Mouse (Mus musculus): ENCODE data around the gene Nlk. TPM values are rescaled to one million over a fixed set of nuclear protein-coding genes. Genes with fewer than 3 reads are reported as not detected.
"Not testable (repeated sequence)": the region's sequence is repeated elsewhere in the genome, so short reads cannot be mapped to it uniquely, and the experiment has no call there.

The Nlk gene
- polyA plus RNA-seq, 1 experiment from 2014 or later: 30.0 TPM

- Histone ChIP-seq H3K4me3 (replicated peaks; ENCODE audit: low read depth, low read length) (no peak overlapping the region), H3K36me3 (ENCODE audit: control insufficient read depth, insufficient read depth, low read length) (no peaks in the 10 kb centered on the region; the same call in 1 of the 2 replicates), H3K4me2 (ENCODE audit: low read length) (no peak overlapping the region), H3K9me3 (ENCODE audit: control insufficient read depth, low read length) (no peaks in the 10 kb centered on the region), H3K9ac (replicated peaks; ENCODE audit: low read length) (no peak overlapping the region), H3K27me3 (ENCODE audit: control insufficient read depth, insufficient read depth, low read length) (no peaks in the 10 kb centered on the region), H3K27ac (replicated peaks; ENCODE audit: low read depth, low read length) (no peak overlapping the region), H3K4me1 (ENCODE audit: control insufficient read depth, insufficient read depth, low read length) (no peaks in the 10 kb centered on the region)
- no peak for DNase-seq
- no peak for ATAC-seq (ENCODE audit: low FRiP score, low TSS enrichment)
- WGBS: 96% methylated on average over 3 of the region's 3 CpGs
Measured at GRCm38 (mm10) chr11:78600496-78600895, 96.7 kb downstream of the Nlk start.

- Histone ChIP-seq H3K36me3 (ENCODE audit: control insufficient read depth, insufficient read depth, low read length) (no peaks in the 10 kb centered on the region; the same call in 1 of the 2 replicates), H3K4me3 (replicated peaks; ENCODE audit: low read depth, low read length) (no peak overlapping the region), H3K27ac (replicated peaks; ENCODE audit: low read depth, low read length) (no peak overlapping the region), H3K4me1 (ENCODE audit: control insufficient read depth, insufficient read depth, low read length) (no peaks in the 10 kb centered on the region), H3K4me2 (ENCODE audit: low read length) (no peak overlapping the region), H3K27me3 (ENCODE audit: control insufficient read depth, insufficient read depth, low read length) (no peaks in the 10 kb centered on the region), H3K9ac (replicated peaks; ENCODE audit: low read length) (no peak overlapping the region), H3K9me3 (ENCODE audit: control insufficient read depth, low read length) (no peaks in the 10 kb centered on the region)
- ATAC-seq (ENCODE audit: low FRiP score, low TSS enrichment) (no peak), DNase-seq (no peak)
- WGBS: 92% methylated on average over 4 of the region's 4 CpGs
Measured at GRCm38 (mm10) chr11:78600051-78600450, 97.1 kb downstream of the Nlk start.

- 86% methylated on average over 3 of the region's 3 CpGs for WGBS
Measured at GRCm38 (mm10) chr11:78598763-78599415, 98.3 kb downstream of the Nlk start.

GRCm38 (mm10) chr11:78596750-78597149 is 100.4 kb downstream of the Nlk start:
- DNase-seq (peak; percentile 56), ATAC-seq (ENCODE audit: low FRiP score, low TSS enrichment) (no peak)
- Histone ChIP-seq H3K27ac (replicated peaks; ENCODE audit: low read depth, low read length) (no peak overlapping the region), H3K4me2 (ENCODE audit: low read length) (no peak overlapping the region), H3K36me3 (ENCODE audit: control insufficient read depth, insufficient read depth, low read length) (peaks cover 4% of the 10 kb centered on the region; the same call in 1 of the 2 replicates), H3K4me3 (replicated peaks; ENCODE audit: low read depth, low read length) (no peak overlapping the region), H3K4me1 (ENCODE audit: control insufficient read depth, insufficient read depth, low read length) (no peaks in the 10 kb centered on the region), H3K9me3 (ENCODE audit: control insufficient read depth, low read length) (no peaks in the 10 kb centered on the region), H3K9ac (replicated peaks; ENCODE audit: low read length) (no peak overlapping the region), H3K27me3 (ENCODE audit: control insufficient read depth, insufficient read depth, low read length) (no peaks in the 10 kb centered on the region)

More at GRCm38 (mm10) chr11:78598763-78599415, 98.3 kb downstream of the Nlk start:
- no peak overlapping the region for H3K27ac ChIP-seq (replicated peaks; ENCODE audit: low read depth, low read length)
- no peak overlapping the region for H3K9ac ChIP-seq (replicated peaks; ENCODE audit: low read length)
- ATAC-seq (ENCODE audit: low FRiP score, low TSS enrichment) (no peak), DNase-seq (no peak)
- no peaks in the 10 kb centered on the region for H3K9me3 ChIP-seq (ENCODE audit: control insufficient read depth, low read length)
- H3K4me1 ChIP-seq (ENCODE audit: control insufficient read depth, insufficient read depth, low read length): no peaks in the 10 kb centered on the region
- H3K4me2 ChIP-seq (ENCODE audit: low read length): no peak overlapping the region
- H3K4me3 ChIP-seq (replicated peaks; ENCODE audit: low read depth, low read length): no peak overlapping the region
- H3K36me3 ChIP-seq (ENCODE audit: control insufficient read depth, insufficient read depth, low read length): peaks cover 4% of the 10 kb centered on the region; the same call in 1 of the 2 replicates
- H3K27me3 ChIP-seq (ENCODE audit: control insufficient read depth, insufficient read depth, low read length): no peaks in the 10 kb centered on the region

- ATAC-seq (ENCODE audit: low FRiP score, low TSS enrichment): no peak
- Histone ChIP-seq H3K27ac (replicated peaks; ENCODE audit: low read depth, low read length) (no peak overlapping the region), H3K36me3 (ENCODE audit: control insufficient read depth, insufficient read depth, low read length) (peaks cover 4% of the 10 kb centered on the region; the same call in 1 of the 2 replicates), H3K9ac (replicated peaks; ENCODE audit: low read length) (no peak overlapping the region), H3K27me3 (ENCODE audit: control insufficient read depth, insufficient read depth, low read length) (no peaks in the 10 kb centered on the region), H3K4me1 (ENCODE audit: control insufficient read depth, insufficient read depth, low read length) (no peaks in the 10 kb centered on the region), H3K4me3 (replicated peaks; ENCODE audit: low read depth, low read length) (no peak overlapping the region), H3K9me3 (ENCODE audit: control insufficient read depth, low read length) (no peaks in the 10 kb centered on the region), H3K4me2 (ENCODE audit: low read length) (no peak overlapping the region)
- no peak for DNase-seq
- WGBS: 96% methylated on average over 2 of the region's 2 CpGs
Measured at GRCm38 (mm10) chr11:78595773-78596172, 101.4 kb downstream of the Nlk start.

- Histone ChIP-seq H3K4me3 (replicated peaks; ENCODE audit: low read depth, low read length) (no peak overlapping the region), H3K9ac (replicated peaks; ENCODE audit: low read length) (no peak overlapping the region), H3K27ac (replicated peaks; ENCODE audit: low read depth, low read length) (no peak overlapping the region), H3K36me3 (ENCODE audit: control insufficient read depth, insufficient read depth, low read length) (peaks cover 4% of the 10 kb centered on the region; the same call in 1 of the 2 replicates), H3K4me2 (ENCODE audit: low read length) (no peak overlapping the region), H3K4me1 (ENCODE audit: control insufficient read depth, insufficient read depth, low read length) (no peaks in the 10 kb centered on the region), H3K27me3 (ENCODE audit: control insufficient read depth, insufficient read depth, low read length) (no peaks in the 10 kb centered on the region), H3K9me3 (ENCODE audit: control insufficient read depth, low read length) (no peaks in the 10 kb centered on the region)
- ATAC-seq (ENCODE audit: low FRiP score, low TSS enrichment) (no peak), DNase-seq (no peak)
- WGBS: 94% methylated on average over 6 of the region's 6 CpGs
Measured at GRCm38 (mm10) chr11:78594271-78594964, 102.8 kb downstream of the Nlk start.

- not testable (repeated sequence) for H3K4me2 ChIP-seq (ENCODE audit: low read length); H3K9me3 ChIP-seq (ENCODE audit: control insufficient read depth, low read length); H3K27ac ChIP-seq (replicated peaks; ENCODE audit: low read depth, low read length); H3K9ac ChIP-seq (replicated peaks; ENCODE audit: low read length); H3K27me3 ChIP-seq (ENCODE audit: control insufficient read depth, insufficient read depth, low read length); H3K4me1 ChIP-seq (ENCODE audit: control insufficient read depth, insufficient read depth, low read length); ATAC-seq (ENCODE audit: low FRiP score, low TSS enrichment); H3K4me3 ChIP-seq (replicated peaks; ENCODE audit: low read depth, low read length); DNase-seq
- WGBS: 100% methylated on average over 1 of the region's 1 CpGs
- peaks cover 32% of the 10 kb centered on the region for H3K36me3 ChIP-seq (ENCODE audit: control insufficient read depth, insufficient read depth, low read length)
Measured at GRCm38 (mm10) chr11:78587677-78588076, 109.5 kb downstream of the Nlk start.

GRCm38 (mm10) chr11:78586099-78586498 is 111.1 kb downstream of the Nlk start:
- Histone ChIP-seq H3K9ac (replicated peaks; ENCODE audit: low read length) (no peak overlapping the region), H3K27ac (replicated peaks; ENCODE audit: low read depth, low read length) (no peak overlapping the region), H3K36me3 (ENCODE audit: control insufficient read depth, insufficient read depth, low read length) (peaks cover 40% of the 10 kb centered on the region), H3K4me1 (ENCODE audit: control insufficient read depth, insufficient read depth, low read length) (no peaks in the 10 kb centered on the region), H3K27me3 (ENCODE audit: control insufficient read depth, insufficient read depth, low read length) (no peaks in the 10 kb centered on the region), H3K4me2 (ENCODE audit: low read length) (no peak overlapping the region), H3K4me3 (replicated peaks; ENCODE audit: low read depth, low read length) (no peak overlapping the region), H3K9me3 (ENCODE audit: control insufficient read depth, low read length) (no peaks in the 10 kb centered on the region)
- ATAC-seq (ENCODE audit: low FRiP score, low TSS enrichment): no peak
- DNase-seq: no peak

- 92% methylated on average over 6 of the region's 6 CpGs for WGBS
- Histone ChIP-seq H3K27ac (replicated peaks; ENCODE audit: low read depth, low read length) (no peak overlapping the region), H3K4me2 (ENCODE audit: low read length) (no peak overlapping the region), H3K4me3 (replicated peaks; ENCODE audit: low read depth, low read length) (no peak overlapping the region), H3K9ac (replicated peaks; ENCODE audit: low read length) (no peak overlapping the region), H3K36me3 (ENCODE audit: control insufficient read depth, insufficient read depth, low read length) (peaks cover 61% of the 10 kb centered on the region), H3K4me1 (ENCODE audit: control insufficient read depth, insufficient read depth, low read length) (no peaks in the 10 kb centered on the region), H3K27me3 (ENCODE audit: control insufficient read depth, insufficient read depth, low read length) (no peaks in the 10 kb centered on the region), H3K9me3 (ENCODE audit: control insufficient read depth, low read length) (no peaks in the 10 kb centered on the region)
- no peak for ATAC-seq (ENCODE audit: low FRiP score, low TSS enrichment)
- no peak for DNase-seq
Measured at GRCm38 (mm10) chr11:78582848-78583247, 114.3 kb downstream of the Nlk start.

Measured in midbrain, embryonic 14.5 days (tissue).